Mouse (Mus musculus) lung, postnatal 0 days (tissue): ENCODE results near the gene Gxylt1.

Experiments used
- CTCF ChIP-seq: IDR thresholded peaks from 2 replicates; pipeline ENCODE4 v1.5.1; 2016; ENCODE audit warnings: antibody characterized with exemption, mild to moderate bottlenecking
- EP300 ChIP-seq: IDR thresholded peaks from 2 replicates; pipeline ENCODE4 v1.6.1; 2016; ENCODE audit warnings: antibody characterized with exemption, mild to moderate bottlenecking, control low read depth

DNA sequence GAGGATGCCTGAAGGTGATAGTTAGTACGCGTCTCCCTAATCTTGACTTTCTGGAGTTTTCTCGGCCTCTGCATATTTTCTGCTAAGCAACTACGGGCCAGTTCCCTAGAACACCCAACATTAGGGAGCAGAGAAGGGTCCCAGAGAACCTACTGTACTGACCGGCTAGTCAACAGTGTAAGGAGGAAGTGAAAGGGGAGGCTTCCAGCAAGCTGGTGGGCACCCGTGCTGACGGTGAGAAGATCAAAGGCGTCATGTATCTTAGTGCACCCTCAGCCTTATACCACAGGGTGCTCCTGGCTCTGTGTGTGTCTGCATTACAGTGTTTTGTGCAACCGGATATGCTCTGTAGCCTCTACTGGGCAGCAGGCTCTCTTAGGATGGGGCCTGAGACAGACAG lies 62.4 kb downstream of the Gxylt1 start:
- no peak for TF ChIP-seq CTCF
- TF ChIP-seq EP300, result no peak
